Mouse (Mus musculus): ENCODE measurements around the gene Tmem205. TPM values are rescaled to one million over a fixed set of nuclear protein-coding genes. Genes with fewer than 3 reads are reported as not detected.

The Tmem205 gene
- polyA plus RNA-seq, 1 experiment = 19.4 TPM

DNA sequence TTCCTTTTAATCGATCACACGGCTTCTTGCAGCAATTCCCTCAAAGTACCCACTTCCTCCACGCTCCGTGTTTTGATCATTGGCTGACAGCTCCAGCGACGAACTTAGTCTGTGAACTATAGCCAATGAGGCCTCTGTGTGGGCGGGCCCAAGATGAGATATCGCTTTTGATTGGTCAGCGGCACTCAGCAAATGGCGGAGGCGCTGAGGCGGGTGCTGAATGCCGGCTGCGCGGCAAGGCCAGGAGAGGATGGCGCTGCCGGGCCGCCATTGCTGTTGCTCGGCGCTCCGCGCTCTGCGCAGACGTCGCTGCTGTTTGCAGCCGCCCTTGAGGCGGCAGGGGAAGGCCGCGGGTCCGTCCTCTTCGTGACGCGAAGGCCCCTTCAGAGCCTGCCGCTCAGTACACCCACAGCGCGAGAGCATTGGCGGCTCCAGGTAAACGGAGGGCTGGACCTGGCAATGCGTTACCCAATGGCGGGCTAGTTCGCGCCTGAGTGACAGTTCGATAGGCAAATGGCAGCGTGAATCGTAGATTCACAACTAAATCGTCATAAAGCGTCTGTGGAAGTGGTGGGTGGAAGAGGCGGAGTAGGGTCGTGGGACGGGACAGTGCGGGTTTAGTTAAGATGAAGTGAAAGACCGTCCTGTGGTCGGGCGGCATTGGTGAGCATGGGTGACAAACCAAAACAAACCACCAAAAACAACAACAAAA is 28.4 kb upstream of the Tmem205 start, which contains the start of gene Swsap1:
Gene Swsap1 (plus strand): TSS at position 186 of the 712 bp plus-strand sequence.
- Histone ChIP-seq H3K27ac (ENCODE audit: insufficient read depth, low read length) (peak within 1 kb of the TSS; percentile 96), H3K4me3 (ENCODE audit: extremely low read depth, insufficient read depth, insufficient read length) (peak within 1 kb of the TSS; percentile 97), H3K36me3 (ENCODE audit: control insufficient read depth, insufficient read depth, low read length) (peaks cover 2% of the 10 kb centered on the region; the same call in 1 of the 2 replicates), H3K4me1 (ENCODE audit: control insufficient read depth, insufficient read depth, insufficient read length) (peaks cover 3% of the 10 kb centered on the region; the same call in 1 of the 2 replicates), H3K27me3 (ENCODE audit: control insufficient read depth, insufficient read depth, low read length) (no peaks in the 10 kb centered on the region; the same call in 1 of the 2 replicates)
- peak; percentile 98 to 99 for DNase-seq (ENCODE audit: low read depth in 1 of 2, low spot score in 2 of 2)
- no peak for TF ChIP-seq CTCF (IDR thresholded peaks at IDR 0.05; ENCODE audit: extremely low read depth, insufficient read depth, insufficient read length, insufficient replicate concordance)
- TF ChIP-seq POLR2A (IDR thresholded peaks at IDR 0.05; ENCODE audit: low read depth, low read length) = peak; percentile 44; the same call in 1 of the 2 replicates
- WGBS = under 1% methylated on average over 54 of the region's 54 CpGs

DNA sequence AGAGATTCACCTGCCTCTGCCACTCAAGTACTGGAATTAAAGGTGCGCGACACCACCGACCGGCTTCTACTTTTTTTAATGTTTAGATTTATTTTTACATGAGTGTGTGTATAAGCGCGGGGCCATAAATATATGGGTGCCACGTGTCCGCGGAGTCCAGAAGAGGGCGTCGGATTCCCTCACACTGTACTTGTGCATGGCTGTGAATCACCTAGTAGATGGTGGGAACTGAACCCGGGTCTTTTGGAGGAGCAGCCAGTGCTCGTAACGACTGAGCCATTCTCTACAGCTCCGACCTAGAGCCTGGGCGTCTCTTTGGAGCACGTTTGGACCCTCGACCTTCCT is 27.8 kb upstream of the Tmem205 start:
- peaks cover 3% of the 10 kb centered on the region; the same call in 1 of the 2 replicates for H3K4me1 ChIP-seq (ENCODE audit: control insufficient read depth, insufficient read depth, insufficient read length)
- WGBS = 2% methylated on average over 18 of the region's 18 CpGs

GRCm38 (mm10) chr9:21954635-21955034 is 27.3 kb upstream of the Tmem205 start:
- DNase-seq (ENCODE audit: low read depth in 1 of 2, low spot score in 2 of 2) = no peak
- Histone ChIP-seq H3K36me3 (ENCODE audit: control insufficient read depth, insufficient read depth, low read length) (peaks cover 2% of the 10 kb centered on the region; the same call in 1 of the 2 replicates), H3K4me3 (ENCODE audit: extremely low read depth, insufficient read depth, insufficient read length) (no peak overlapping the region), H3K27ac (ENCODE audit: insufficient read depth, low read length) (no peak overlapping the region), H3K27me3 (ENCODE audit: control insufficient read depth, insufficient read depth, low read length) (no peaks in the 10 kb centered on the region), H3K4me1 (ENCODE audit: control insufficient read depth, insufficient read depth, insufficient read length) (peaks cover 3% of the 10 kb centered on the region; the same call in 1 of the 2 replicates)
- no peak for TF ChIP-seq POLR2A (IDR thresholded peaks at IDR 0.05; ENCODE audit: low read depth, low read length)
- TF ChIP-seq CTCF (IDR thresholded peaks at IDR 0.05; ENCODE audit: extremely low read depth, insufficient read depth, insufficient read length, insufficient replicate concordance) = no peak
- 78% methylated on average over 3 of the region's 3 CpGs for WGBS

More for the DNA sequence above, 27.8 kb upstream of the Tmem205 start:
- H3K27ac ChIP-seq (ENCODE audit: insufficient read depth, low read length) = peak overlapping the region; percentile 96
- H3K27me3 ChIP-seq (ENCODE audit: control insufficient read depth, insufficient read depth, low read length) = no peaks in the 10 kb centered on the region
- TF ChIP-seq POLR2A (IDR thresholded peaks at IDR 0.05; ENCODE audit: low read depth, low read length) (no peak; the same call in 1 of the 2 replicates), CTCF (IDR thresholded peaks at IDR 0.05; ENCODE audit: extremely low read depth, insufficient read depth, insufficient read length, insufficient replicate concordance) (peak; percentile 18; the same call in 1 of the 2 replicates)
- peak overlapping the region; percentile 97 for H3K4me3 ChIP-seq (ENCODE audit: extremely low read depth, insufficient read depth, insufficient read length)
- DNase-seq (ENCODE audit: low read depth in 1 of 2, low spot score in 2 of 2) = no peak
- H3K36me3 ChIP-seq (ENCODE audit: control insufficient read depth, insufficient read depth, low read length) = peaks cover 2% of the 10 kb centered on the region; the same call in 1 of the 2 replicates

GRCm38 (mm10) chr9:21953600-21953999 is 26.2 kb upstream of the Tmem205 start:
- Histone ChIP-seq H3K27ac (ENCODE audit: insufficient read depth, low read length) (no peak overlapping the region), H3K36me3 (ENCODE audit: control insufficient read depth, insufficient read depth, low read length) (peaks cover 2% of the 10 kb centered on the region; the same call in 1 of the 2 replicates), H3K27me3 (ENCODE audit: control insufficient read depth, insufficient read depth, low read length) (no peaks in the 10 kb centered on the region), H3K4me1 (ENCODE audit: control insufficient read depth, insufficient read depth, insufficient read length) (peaks cover 3% of the 10 kb centered on the region; the same call in 1 of the 2 replicates), H3K4me3 (ENCODE audit: extremely low read depth, insufficient read depth, insufficient read length) (no peak overlapping the region)
- WGBS = 11% methylated on average over 3 of the region's 3 CpGs
- TF ChIP-seq POLR2A (IDR thresholded peaks at IDR 0.05; ENCODE audit: low read depth, low read length) (no peak), CTCF (IDR thresholded peaks at IDR 0.05; ENCODE audit: extremely low read depth, insufficient read depth, insufficient read length, insufficient replicate concordance) (no peak)
- DNase-seq (ENCODE audit: low read depth in 1 of 2, low spot score in 2 of 2) = no peak

DNA sequence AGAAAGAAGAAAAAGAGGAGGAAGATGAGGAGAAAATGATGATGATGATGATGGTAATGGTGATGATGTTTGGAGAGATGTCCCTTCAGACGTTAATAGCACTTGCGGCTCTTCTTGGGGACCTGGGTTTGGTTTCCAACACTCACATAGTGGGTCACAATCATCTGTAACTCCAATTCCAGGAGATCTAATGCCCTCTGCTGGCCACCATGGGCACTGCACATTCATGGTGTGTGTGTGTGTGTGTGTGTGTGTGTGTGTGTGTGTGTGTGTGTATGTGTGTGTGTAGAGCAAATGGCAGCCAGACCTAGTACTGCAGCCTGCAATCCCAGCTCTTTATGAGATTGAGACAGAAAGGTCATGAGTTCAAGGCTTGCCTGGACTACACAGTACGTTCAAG is 24.6 kb upstream of the Tmem205 start:
- peaks cover 8% of the 10 kb centered on the region for H3K4me1 ChIP-seq (ENCODE audit: control insufficient read depth, insufficient read depth, insufficient read length)
- H3K27me3 ChIP-seq (ENCODE audit: control insufficient read depth, insufficient read depth, low read length) = peaks cover 2% of the 10 kb centered on the region
- no peaks in the 10 kb centered on the region for H3K36me3 ChIP-seq (ENCODE audit: control insufficient read depth, insufficient read depth, low read length)
- no peak overlapping the region for H3K4me3 ChIP-seq (ENCODE audit: extremely low read depth, insufficient read depth, insufficient read length)
- DNase-seq (ENCODE audit: low read depth in 1 of 2, low spot score in 2 of 2) = no peak
- no peak for TF ChIP-seq POLR2A (IDR thresholded peaks at IDR 0.05; ENCODE audit: low read depth, low read length)
- 0 out of 2 replicates have a peak, but pooled peaks have one; percentile 3 for TF ChIP-seq CTCF (IDR thresholded peaks at IDR 0.05; ENCODE audit: extremely low read depth, insufficient read depth, insufficient read length, insufficient replicate concordance)
- H3K27ac ChIP-seq (ENCODE audit: insufficient read depth, low read length) = no peak overlapping the region
- 77% methylated on average over 3 of the region's 3 CpGs for WGBS

DNA sequence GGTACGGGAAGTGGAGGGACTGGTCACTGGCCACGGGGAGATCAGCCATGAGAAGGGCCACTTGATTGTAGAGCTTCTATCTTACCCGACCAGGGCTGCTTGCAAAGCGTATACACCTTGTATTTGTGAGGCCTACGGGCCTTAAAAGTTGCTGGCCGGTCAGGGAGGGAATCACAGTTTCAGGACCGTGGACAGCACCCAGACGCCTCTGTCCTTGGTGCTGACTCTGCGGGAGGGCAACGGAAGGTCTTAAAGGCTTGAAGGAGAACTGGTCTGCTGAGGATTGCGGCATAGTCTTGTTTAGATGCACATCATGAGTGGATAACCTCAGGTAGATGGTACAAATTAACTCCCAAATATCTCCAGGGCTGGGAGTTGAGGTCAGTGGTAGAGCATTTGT is 23.0 kb upstream of the Tmem205 start:
- TF ChIP-seq POLR2A (IDR thresholded peaks at IDR 0.05; ENCODE audit: low read depth, low read length) (no peak), CTCF (IDR thresholded peaks at IDR 0.05; ENCODE audit: extremely low read depth, insufficient read depth, insufficient read length, insufficient replicate concordance) (peak; percentile 52; the same call in 1 of the 2 replicates)
- Histone ChIP-seq H3K27me3 (ENCODE audit: control insufficient read depth, insufficient read depth, low read length) (peaks cover 2% of the 10 kb centered on the region), H3K4me3 (ENCODE audit: extremely low read depth, insufficient read depth, insufficient read length) (no peak overlapping the region), H3K4me1 (ENCODE audit: control insufficient read depth, insufficient read depth, insufficient read length) (peaks cover 5% of the 10 kb centered on the region), H3K36me3 (ENCODE audit: control insufficient read depth, insufficient read depth, low read length) (no peaks in the 10 kb centered on the region), H3K27ac (ENCODE audit: insufficient read depth, low read length) (no peak overlapping the region)
- 16% methylated on average over 11 of the region's 11 CpGs for WGBS
- DNase-seq (ENCODE audit: low read depth in 1 of 2, low spot score in 2 of 2) = peak in 1 of 2 experiments; percentile 41

GRCm38 (mm10) chr9:21948790-21949189 is 21.4 kb upstream of the Tmem205 start:
- WGBS = 62% methylated on average over 6 of the region's 6 CpGs
- no peak for DNase-seq (ENCODE audit: low read depth in 1 of 2, low spot score in 2 of 2)
- Histone ChIP-seq H3K27ac (ENCODE audit: insufficient read depth, low read length) (no peak overlapping the region), H3K4me1 (ENCODE audit: control insufficient read depth, insufficient read depth, insufficient read length) (peaks cover 5% of the 10 kb centered on the region), H3K27me3 (ENCODE audit: control insufficient read depth, insufficient read depth, low read length) (peaks cover 2% of the 10 kb centered on the region), H3K36me3 (ENCODE audit: control insufficient read depth, insufficient read depth, low read length) (no peaks in the 10 kb centered on the region), H3K4me3 (ENCODE audit: extremely low read depth, insufficient read depth, insufficient read length) (no peak overlapping the region)
- TF ChIP-seq POLR2A (IDR thresholded peaks at IDR 0.05; ENCODE audit: low read depth, low read length) = no peak
- TF ChIP-seq CTCF (IDR thresholded peaks at IDR 0.05; ENCODE audit: extremely low read depth, insufficient read depth, insufficient read length, insufficient replicate concordance) = no peak

Measured in spleen, adult 2 months (tissue).